Mouse (Mus musculus) liver, postnatal 0 days (tissue): ENCODE data around the gene Slc4a1. TPM values are rescaled to one million over a fixed set of nuclear protein-coding genes. Genes with fewer than 3 reads are reported as not detected.

ENCODE experiments used
- ATAC-seq: fragments of 200-750 bp; cut with Nextera tagmentation; 2 replicates; pipeline ENCODE4 v1.8.0; 2017; ENCODE audit warnings: mild to moderate bottlenecking, moderate library complexity
- DNase-seq: peaks from one replicate; pipeline ENCODE4 v3.0.0-alpha.2; 2016
- H3K27ac ChIP-seq: fragments of 300-500 bp; sonication (generic); 2 replicates; pipeline ENCODE4 v1.5.1; 2014; ENCODE audit warnings: antibody characterized with exemption, moderate library complexity, mild to moderate bottlenecking, low read depth
- H3K27me3 ChIP-seq: fragments of 300-500 bp; sonication (generic); 2 replicates; pipeline ENCODE4 v1.6.1; 2014; ENCODE audit warnings: low read length, control low read depth, mixed read lengths; ENCODE audit not compliant: insufficient read depth
- H3K36me3 ChIP-seq: fragments of 300-500 bp; sonication (generic); replicated peaks from 2 replicates; pipeline ENCODE4 v1.6.1; 2014; ENCODE audit warnings: mild to moderate bottlenecking, control low read depth, low read length, moderate library complexity, mixed read lengths; ENCODE audit not compliant: insufficient read depth
- H3K4me1 ChIP-seq: fragments of 300-500 bp; sonication (generic); 2 replicates; pipeline ENCODE4 v1.6.1; 2014; ENCODE audit warnings: antibody characterized with exemption, mild to moderate bottlenecking, control low read depth; ENCODE audit not compliant: insufficient read depth
- H3K4me2 ChIP-seq: fragments of 300-500 bp; sonication (generic); 2 replicates; pipeline ENCODE4 v1.6.1; 2014; ENCODE audit warnings: low read depth, mild to moderate bottlenecking, low read length, moderate library complexity, mixed read lengths
- H3K4me3 ChIP-seq: fragments of 300-500 bp; sonication (generic); 2 replicates; pipeline ENCODE4 v1.5.1; 2014; ENCODE audit warnings: low read depth, low read length
- H3K9ac ChIP-seq: fragments of 300-500 bp; sonication (generic); replicated peaks from 2 replicates; pipeline ENCODE4 v1.6.1; 2014; ENCODE audit warnings: mild to moderate bottlenecking, moderate library complexity
- H3K9me3 ChIP-seq: fragments of 300-500 bp; sonication (generic); 2 replicates; pipeline ENCODE4 v1.6.1; 2016; ENCODE audit warnings: mild to moderate bottlenecking, control low read depth, low read length, mixed read lengths
- CTCF ChIP-seq: sonication (generic); IDR thresholded peaks from 2 replicates; pipeline ENCODE4 v1.5.1; 2016; ENCODE audit warnings: antibody characterized with exemption, low read depth
- EP300 ChIP-seq: IDR thresholded peaks from 2 replicates; pipeline ENCODE4 v1.6.1; 2016; ENCODE audit warnings: antibody characterized with exemption, low read depth, mild to moderate bottlenecking
- WGBS: fragments of 180-500 bp; shearing (Covaris S2); extraction: QIAGEN DNeasy Blood & Tissue Kit; methylation state at CpG from one replicate; pipeline ENCODE4 v1.1.7; 2014; ENCODE audit not compliant: insufficient replicate concordance; 5-methylcytosine and 5-hydroxymethylcytosine counted together
- polyA plus RNA-seq: library from polyadenylated mRNA; unstranded; fragments of >200 nt; fragmentation: Nextera tagmentation; extraction: Ambion mirVana; gene quantifications from 2 replicates; pipeline ENCODE4 v1.2.1, GENCODE M21; 2015

Gene Slc4a1
- polyA plus RNA-seq, 1 experiment from 2014 or later: 329 TPM

DNA sequence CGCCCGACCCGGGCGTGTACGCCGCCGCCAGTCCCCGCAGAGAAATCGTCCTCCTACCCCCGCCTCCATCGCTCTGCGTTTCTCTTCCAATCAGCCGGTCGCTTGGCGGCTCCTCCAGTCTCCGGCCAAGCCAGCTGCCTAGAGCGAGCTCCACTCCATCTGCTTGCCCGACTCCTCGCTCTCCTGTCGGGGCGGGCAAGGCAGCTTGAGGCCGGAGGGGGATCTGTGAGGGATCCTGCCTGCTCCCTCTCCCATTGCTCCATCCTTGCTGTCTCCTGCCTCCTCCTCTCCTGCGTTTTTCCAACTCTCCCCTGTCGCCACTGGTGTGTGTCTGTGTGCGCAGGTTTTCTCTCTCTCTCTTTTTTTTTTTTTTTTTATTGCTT lies 46.6 kb downstream of the Slc4a1 start, which contains the start of gene Ubtf:
Gene Ubtf (minus strand): TSS at position 333 of the 383 bp plus-strand sequence.
- H3K36me3 ChIP-seq: peaks cover 14% of the 10 kb centered on the region
- peak within 1 kb of the TSS; percentile 99 for H3K27ac ChIP-seq
- peaks cover 25% of the 10 kb centered on the region for H3K4me1 ChIP-seq
- H3K27me3 ChIP-seq: no peaks in the 10 kb centered on the region
- H3K4me2 ChIP-seq: peak within 1 kb of the TSS; percentile 95
- no peaks in the 10 kb centered on the region for H3K9me3 ChIP-seq
- peak within 1 kb of the TSS; percentile 88 for H3K4me3 ChIP-seq
- ATAC-seq (peak; percentile 6; the same call in 1 of the 2 replicates), DNase-seq (peak; percentile 82)
- H3K9ac ChIP-seq: peak within 1 kb of the TSS; percentile 100
- WGBS: 1% methylated on average over 25 of the region's 25 CpGs
- no peak for TF ChIP-seq EP300
- TF ChIP-seq CTCF: no peak

DNA sequence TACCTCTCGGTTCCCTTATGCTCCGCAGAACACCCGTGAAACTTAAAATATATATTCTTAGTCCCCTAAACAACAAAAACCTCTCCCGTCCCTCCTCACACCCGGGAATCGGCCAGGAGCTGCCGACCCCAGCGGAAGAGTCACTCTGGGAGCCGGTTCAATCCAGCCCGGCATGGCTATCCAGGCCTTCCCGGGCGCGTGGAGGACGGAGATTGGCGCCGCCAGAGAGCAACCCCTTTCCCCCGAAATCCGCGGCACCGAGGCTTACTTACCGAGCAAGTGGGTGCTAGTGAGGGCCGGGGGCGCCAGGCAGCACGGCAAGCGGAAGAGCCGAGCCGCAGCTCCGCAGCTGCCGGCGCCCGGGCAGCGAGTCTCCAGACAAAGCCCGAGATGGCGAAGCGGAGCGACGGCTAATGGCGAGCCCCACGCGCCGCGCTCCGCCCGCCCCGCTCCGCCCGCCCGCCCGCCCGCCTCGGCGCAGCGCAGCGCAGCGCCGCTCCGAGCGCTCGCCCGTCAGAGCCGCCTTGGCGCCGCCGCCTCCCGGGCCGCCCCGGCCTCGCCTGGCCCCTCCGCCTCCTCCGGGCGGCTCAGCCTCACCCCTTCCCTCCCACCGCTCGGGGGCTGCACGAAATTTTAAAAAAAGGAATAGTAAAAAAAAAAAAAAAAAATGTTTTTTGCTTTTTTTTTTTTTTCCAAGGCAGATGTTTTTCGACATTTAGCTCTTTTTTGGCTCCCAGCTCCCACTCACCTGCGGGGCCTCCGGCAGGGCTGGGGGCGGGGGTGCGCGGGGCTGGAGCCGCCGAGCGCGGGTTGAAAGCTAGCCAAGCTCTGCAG lies 47.2 kb downstream of the Slc4a1 start:
- DNase-seq (peak; percentile 78), ATAC-seq (peak; percentile 22)
- no peak for TF ChIP-seq CTCF
- TF ChIP-seq EP300: no peak
- no peaks in the 10 kb centered on the region for H3K9me3 ChIP-seq
- peaks cover 25% of the 10 kb centered on the region for H3K4me1 ChIP-seq
- H3K4me3 ChIP-seq: peak overlapping the region; percentile 88
- no peaks in the 10 kb centered on the region for H3K27me3 ChIP-seq
- peaks cover 21% of the 10 kb centered on the region for H3K36me3 ChIP-seq
- peak overlapping the region; percentile 95 for H3K4me2 ChIP-seq
- under 1% methylated on average over 77 of the region's 84 CpGs for WGBS
- H3K9ac ChIP-seq: peak overlapping the region; percentile 100
- peak overlapping the region; percentile 99 for H3K27ac ChIP-seq

DNA sequence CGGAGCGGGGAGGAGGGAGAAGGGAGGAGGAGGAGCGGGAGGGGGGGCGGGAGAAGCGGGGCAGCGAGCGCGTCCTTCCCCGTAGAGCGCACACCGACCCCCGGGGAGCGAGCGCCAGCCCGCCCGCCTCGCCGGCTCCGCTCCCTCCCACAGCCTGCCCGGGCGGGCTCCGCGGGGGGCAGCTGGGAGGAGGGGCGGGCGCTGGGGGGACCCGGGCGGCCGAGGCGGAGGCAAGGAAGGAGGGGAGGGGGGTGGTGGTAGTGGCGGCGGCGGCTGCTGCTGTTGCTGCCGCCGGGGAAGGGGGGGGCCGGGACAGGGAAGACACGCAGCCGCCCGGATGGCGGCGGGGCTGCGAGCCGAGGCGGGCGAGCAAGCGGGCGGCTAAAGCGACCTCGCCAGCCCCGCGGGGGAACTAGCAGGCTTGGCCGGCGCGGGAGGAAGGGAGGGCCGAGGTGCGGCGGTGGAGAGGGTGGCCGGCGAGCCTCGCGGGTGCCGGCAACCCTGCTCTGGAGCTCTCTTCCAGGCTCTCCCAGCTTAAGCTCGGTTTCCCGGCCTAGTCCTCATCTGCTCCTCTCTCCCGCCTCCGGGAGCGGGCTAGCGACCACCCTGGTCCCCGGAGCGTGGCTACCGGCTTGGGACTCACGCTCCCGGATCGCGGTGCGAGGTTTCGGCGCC lies 48.0 kb downstream of the Slc4a1 start:
- Histone ChIP-seq H3K4me2 (peak overlapping the region; percentile 95), H3K36me3 (peaks cover 28% of the 10 kb centered on the region), H3K27ac (peak overlapping the region; percentile 99), H3K9me3 (no peaks in the 10 kb centered on the region), H3K4me3 (peak overlapping the region; percentile 88), H3K4me1 (peaks cover 25% of the 10 kb centered on the region), H3K27me3 (no peaks in the 10 kb centered on the region), H3K9ac (peak overlapping the region; percentile 100)
- DNase-seq (peak; percentile 82), ATAC-seq (peak; percentile 49)
- WGBS: 0% methylated on average over 23 of the region's 77 CpGs
- TF ChIP-seq EP300 (no peak), CTCF (no peak)

DNA sequence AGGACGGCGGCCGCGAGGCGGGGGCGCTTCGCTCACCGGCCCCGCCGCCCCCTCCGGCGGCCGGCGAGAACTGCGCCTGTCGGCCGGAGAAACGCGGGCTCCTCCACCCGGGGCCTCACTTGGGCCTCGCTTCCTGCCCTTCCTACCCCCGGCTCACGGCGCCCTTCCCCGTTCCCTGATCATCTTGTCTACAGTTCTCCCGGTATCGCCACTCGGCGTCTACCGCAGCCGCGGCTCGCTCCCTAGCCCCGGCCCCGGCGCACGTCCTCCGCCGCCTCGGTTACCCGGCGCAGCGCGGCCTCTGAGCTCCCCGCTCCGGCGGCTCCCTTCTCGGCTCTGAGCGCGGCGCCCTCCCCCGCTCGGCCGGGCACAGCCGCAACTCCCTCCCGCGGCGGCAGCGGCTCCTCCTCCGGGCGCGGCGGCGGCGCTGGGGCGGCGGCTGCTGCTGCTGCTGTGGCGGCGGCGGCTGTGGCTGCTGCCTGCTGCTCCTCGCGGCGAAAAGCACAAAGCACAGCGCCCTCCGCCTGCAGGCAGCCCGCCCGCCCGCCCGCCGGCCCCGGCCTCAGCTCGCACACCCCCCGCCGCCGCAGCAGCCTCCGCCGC lies 48.6 kb downstream of the Slc4a1 start:
- H3K4me1 ChIP-seq: peaks cover 25% of the 10 kb centered on the region
- no peak; the same call in 1 of the 2 replicates for TF ChIP-seq CTCF
- TF ChIP-seq EP300: no peak
- peak overlapping the region; percentile 100 for H3K9ac ChIP-seq
- ATAC-seq: peak; percentile 59
- peak overlapping the region; percentile 88 for H3K4me3 ChIP-seq
- peaks cover 34% of the 10 kb centered on the region for H3K36me3 ChIP-seq
- peak overlapping the region; percentile 95 for H3K4me2 ChIP-seq
- H3K9me3 ChIP-seq: no peaks in the 10 kb centered on the region
- WGBS: under 1% methylated on average over 55 of the region's 87 CpGs
- peak overlapping the region; percentile 99 for H3K27ac ChIP-seq
- DNase-seq: peak; percentile 79
- H3K27me3 ChIP-seq: no peaks in the 10 kb centered on the region

DNA sequence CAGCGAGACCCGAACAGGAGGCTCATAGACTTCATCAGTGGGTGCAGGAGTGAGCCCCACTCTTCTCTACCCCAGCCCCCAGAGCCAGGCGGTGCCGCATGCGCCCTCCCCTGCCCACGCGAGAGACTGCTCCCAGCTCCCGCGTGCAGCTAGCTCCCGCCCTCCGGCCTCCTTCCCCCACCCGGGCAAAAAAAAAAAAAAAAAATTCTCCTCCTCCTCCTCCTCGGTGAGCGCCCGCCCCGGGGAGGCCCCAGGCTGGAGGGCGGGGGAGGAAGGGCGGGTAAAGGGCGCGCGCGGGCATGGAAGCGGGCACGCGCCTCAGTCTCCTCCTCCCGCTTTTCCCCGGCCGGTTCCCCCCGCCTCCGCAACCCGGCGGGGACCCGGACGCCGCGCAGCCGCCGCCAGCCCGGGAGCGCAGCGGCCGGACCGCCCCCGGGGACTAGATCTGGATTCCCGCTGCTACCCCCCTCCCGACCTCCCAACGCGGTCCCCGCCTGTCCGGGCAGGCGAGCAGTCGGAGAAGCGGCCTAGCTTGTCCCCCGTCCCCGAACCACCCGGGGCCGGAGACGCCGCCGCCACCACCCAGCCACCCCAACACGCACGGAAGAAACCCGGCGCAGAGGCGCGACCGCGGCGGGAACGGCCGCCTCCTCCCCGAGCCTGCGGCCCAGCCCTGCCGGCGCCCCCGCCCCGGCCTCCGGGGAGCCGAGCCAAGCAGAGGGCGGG lies 49.3 kb downstream of the Slc4a1 start:
- ATAC-seq (peak; percentile 78), DNase-seq (peak; percentile 95)
- WGBS: under 1% methylated on average over 40 of the region's 80 CpGs
- 0 out of 2 replicates have a peak, but pooled peaks have one; percentile 28 for TF ChIP-seq CTCF
- TF ChIP-seq EP300: peak; percentile 62; the same call in 1 of the 2 replicates
- Histone ChIP-seq H3K4me1 (peaks cover 28% of the 10 kb centered on the region), H3K36me3 (peaks cover 41% of the 10 kb centered on the region), H3K27ac (peak overlapping the region; percentile 99), H3K4me3 (peak overlapping the region; percentile 88), H3K4me2 (peak overlapping the region; percentile 95), H3K9me3 (no peaks in the 10 kb centered on the region), H3K9ac (peak overlapping the region; percentile 100), H3K27me3 (no peaks in the 10 kb centered on the region)
